ENCODE assay signal across 10 mouse cellular contexts in genomic region chr8:87468416-87468957, GRCm38 (mm10). TPM values are rescaled to one million over a fixed set of nuclear protein-coding genes. Genes with fewer than 3 reads are reported as not detected.
DNase-seq lines count a peak whose midpoint lies in the region; ATAC-seq lines count a peak whose summit lies in the region.
"Had no signal": no experiment of that assay in that cellular context is flagged by ENCODE, and none has a peak within 500 bp of the region (broad histone marks: within the 10 kb centered on the region; RNA-seq: fewer than 3 reads in every experiment).

No protein-coding gene starts in this region.

- no peaks in the 10 kb centered on the region for H3K9me3 ChIP-seq in forebrain, embryonic 16.5 days (ENCODE audit: control insufficient read depth, low read length)

- no peak overlapping the region for H3K27ac ChIP-seq in forebrain, embryonic 16.5 days (ENCODE audit: low read length)

- WGBS in forebrain, embryonic 16.5 days = 2% methylated on average over 23 of the region's 23 CpGs

- no peak for ATAC-seq in forebrain, embryonic 16.5 days

- H3K4me2 ChIP-seq in forebrain, embryonic 16.5 days (ENCODE audit: low read length) = peak overlapping the region; percentile 20; the same call in 1 of the 2 replicates

- no peaks in the 10 kb centered on the region for H3K36me3 ChIP-seq in forebrain, embryonic 16.5 days (ENCODE audit: control insufficient read depth, insufficient read depth)

- peaks cover 44% of the 10 kb centered on the region for H3K4me1 ChIP-seq in forebrain, embryonic 16.5 days (replicated peaks; ENCODE audit: control insufficient read depth, insufficient read depth, low read length)

- peak; percentile 43 for DNase-seq in embryo, embryonic 11 days
- no peak for DNase-seq in embryo, embryonic 10.5 days (ENCODE audit: low spot score)
- DNase-seq in ES-CJ7 (ENCODE audit: low read depth, low spot score) = peak; percentile 54
- peak; percentile 21 for DNase-seq in mesoderm, embryonic 11.5 days (ENCODE audit: low read depth, low spot score)
- DNase-seq in gastrocnemius, adult 18-20 months (ENCODE audit: low spot score) = no peak
- no peak for DNase-seq in thymus, postnatal 4 days
- DNase-seq in right cerebral cortex, postnatal 25 days = no peak
- DNase-seq: adrenal gland, postnatal 14 days; thymus, postnatal 25 days had no signal

- H3K4me3 ChIP-seq in forebrain, embryonic 16.5 days (replicated peaks; ENCODE audit: low read length) = peak overlapping the region; percentile 13

- H3K27me3 ChIP-seq in forebrain, embryonic 16.5 days (replicated peaks; ENCODE audit: control insufficient read depth, insufficient read depth, low read length) = peaks cover 52% of the 10 kb centered on the region

- H3K9ac ChIP-seq in forebrain, embryonic 16.5 days (replicated peaks; ENCODE audit: low read depth, low read length) = no peak overlapping the region

RNA-seq across cellular contexts. Expression of gene Cbln1, which starts 3.9 kb away (rescaled TPM):
- polyA plus RNA-seq in forebrain, embryonic 16.5 days (2015; fragmentation: Nextera tagmentation; extraction: Ambion mirVana) = 4.6 and 5.9 TPM in 2 replicates
- not detected for total RNA-seq in gastrocnemius, adult 18-20 months (2021)

Comparison
In these comparisons a context has a peak if more than half of its experiments do, and no peak if none do; other contexts are left out.
1. DNase-seq: peak in embryo, embryonic 11 days (single experiment), ES-CJ7 (single experiment) and mesoderm, embryonic 11.5 days (single experiment); none in embryo, embryonic 10.5 days (single experiment), gastrocnemius, adult 18-20 months (single experiment), thymus, postnatal 4 days (single experiment) and right cerebral cortex, postnatal 25 days (single experiment).